Mouse (Mus musculus) layer of hippocampus, adult 9-10 months (tissue): Measurements from ENCODE around the gene Nos3.

ENCODE experiments used
- DNase-seq: peaks from one replicate; pipeline ENCODE4 v3.0.0; 2022; ENCODE audit warnings: low spot score

The Nos3 gene

GRCm38 (mm10) chr5:24344477-24345051 lies 20.0 kb upstream of the Nos3 start:
- no peak for DNase-seq

- DNase-seq: no peak
These were observed 18.3 kb upstream of the Nos3 start for GRCm38 (mm10) chr5:24346313-24346712.

- no peak for DNase-seq
These were observed 17.3 kb upstream of the Nos3 start for GRCm38 (mm10) chr5:24347186-24347875.

GRCm38 (mm10) chr5:24348128-24348527 lies 16.5 kb upstream of the Nos3 start:
- no peak for DNase-seq

- no peak for DNase-seq
These were observed 16.1 kb upstream of the Nos3 start for GRCm38 (mm10) chr5:24348546-24348945.

GRCm38 (mm10) chr5:24350073-24350472 lies 14.5 kb upstream of the Nos3 start:
- no peak for DNase-seq

GRCm38 (mm10) chr5:24350531-24351250 lies 13.9 kb upstream of the Nos3 start:
- DNase-seq: no peak

GRCm38 (mm10) chr5:24351278-24351677 lies 13.3 kb upstream of the Nos3 start, which contains the start of gene Kcnh2:
Gene Kcnh2 (minus strand): TSS chr5:24351604.
- no peak for DNase-seq

- DNase-seq: peak; percentile 37
These were observed 12.9 kb upstream of the Nos3 start for GRCm38 (mm10) chr5:24351701-24352171.

- no peak for DNase-seq
These were observed 12.3 kb upstream of the Nos3 start for GRCm38 (mm10) chr5:24352251-24352859.

- no peak for DNase-seq
These were observed 11.3 kb upstream of the Nos3 start for GRCm38 (mm10) chr5:24353327-24353726.

- DNase-seq: no peak
These were observed 7.8 kb upstream of the Nos3 start for GRCm38 (mm10) chr5:24356764-24357163.

- no peak for DNase-seq
These were observed 7.1 kb upstream of the Nos3 start for GRCm38 (mm10) chr5:24357461-24357860.

GRCm38 (mm10) chr5:24360792-24361454 lies 3.7 kb upstream of the Nos3 start:
- peak; percentile 81 for DNase-seq

- DNase-seq: no peak
These were observed 1.1 kb upstream of the Nos3 start for GRCm38 (mm10) chr5:24363467-24363866.

- DNase-seq: no peak
These were observed 549 bp upstream of the Nos3 start for GRCm38 (mm10) chr5:24364061-24364460.

GRCm38 (mm10) chr5:24364963-24365362 lies 353 bp downstream of the Nos3 start:
- DNase-seq: no peak

GRCm38 (mm10) chr5:24365528-24365927 lies 918 bp downstream of the Nos3 start:
- no peak for DNase-seq

- DNase-seq: no peak
These were observed 1.8 kb downstream of the Nos3 start for GRCm38 (mm10) chr5:24366426-24366825.

- DNase-seq: no peak
These were observed 5.2 kb downstream of the Nos3 start for GRCm38 (mm10) chr5:24369767-24370166.

- no peak for DNase-seq
These were observed 9.2 kb downstream of the Nos3 start for GRCm38 (mm10) chr5:24373807-24374206.

- no peak for DNase-seq
These were observed 9.6 kb downstream of the Nos3 start for GRCm38 (mm10) chr5:24374216-24374615.
